Mouse (Mus musculus) T-cell, adult 2 months (primary cell): ENCODE measurements around the gene Capza2.
"Not testable (repeated sequence)": the region's sequence is repeated elsewhere in the genome, so short reads cannot be mapped to it uniquely, and the experiment has no call there.

Experiments
- DNase-seq: peaks from one replicate; pipeline ENCODE4 v3.0.0; 2022; ENCODE audit warnings: low spot score

The Capza2 gene

DNA sequence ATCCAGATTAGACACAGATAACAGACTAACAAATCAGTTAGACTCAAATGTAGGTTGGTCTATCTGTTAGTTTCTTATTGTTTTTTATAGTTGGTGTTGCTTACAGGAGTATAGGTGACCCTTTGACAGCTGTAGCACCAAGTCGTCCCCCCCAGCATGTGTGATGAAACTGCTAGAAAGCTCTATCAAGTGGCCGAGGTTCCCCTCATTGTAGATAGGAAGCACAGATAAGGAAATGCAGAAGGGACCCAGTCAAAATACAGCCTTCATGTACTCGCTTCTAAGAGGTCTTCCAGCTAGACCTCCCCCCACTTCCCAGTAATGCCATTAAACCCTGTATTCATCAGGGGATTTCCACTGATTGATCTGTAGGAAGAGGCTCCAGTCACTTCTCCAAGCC, 6.7 kb downstream of the Capza2 start:
- no peak for DNase-seq

DNA sequence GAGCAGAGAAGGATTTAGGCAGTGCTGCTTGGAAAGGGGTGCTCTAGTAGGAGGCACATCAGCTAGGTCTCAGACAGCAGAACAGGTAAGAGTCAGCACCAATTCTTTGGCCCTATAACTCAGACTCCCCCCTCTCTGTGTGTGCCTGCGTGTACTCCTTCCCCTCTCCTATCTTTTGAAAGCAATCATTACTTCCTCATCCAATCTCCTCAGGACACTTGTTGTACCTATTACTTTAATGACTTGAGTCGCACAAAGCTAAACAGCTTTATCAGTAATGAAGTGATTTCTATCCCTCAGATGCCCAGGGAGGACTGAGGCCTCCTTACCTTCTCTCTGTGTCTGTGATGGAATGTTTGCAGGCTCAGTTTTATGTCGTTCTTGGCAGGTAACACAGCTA, 10.1 kb downstream of the Capza2 start:
- no peak for DNase-seq

- DNase-seq, result no peak
Observed at GRCm38 (mm10) chr6:17652132-17652531, 16.1 kb downstream of the Capza2 start.

GRCm38 (mm10) chr6:17655080-17655479, 19.0 kb downstream of the Capza2 start:
- DNase-seq, result no peak

DNA sequence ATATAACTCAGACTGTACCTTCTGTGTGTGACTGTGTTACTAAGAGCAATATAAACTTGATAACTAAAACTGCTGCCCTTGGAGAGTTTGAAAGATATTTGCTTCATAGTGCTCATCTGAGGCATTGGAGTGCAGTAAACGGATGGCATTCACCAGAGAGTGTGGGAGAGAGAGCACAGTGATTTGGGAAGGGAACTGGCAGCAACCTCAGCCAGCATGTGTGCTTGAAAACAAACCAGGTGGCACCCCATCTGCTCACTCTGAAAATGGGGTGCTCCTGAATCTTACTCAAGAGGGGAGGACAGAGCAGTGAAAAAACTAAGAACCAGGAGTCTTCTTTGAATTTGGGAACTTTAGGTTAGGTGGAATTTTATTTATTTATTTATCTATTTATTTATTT, 21.3 kb downstream of the Capza2 start:
- no peak for DNase-seq

GRCm38 (mm10) chr6:17665348-17665747, 29.3 kb downstream of the Capza2 start:
- DNase-seq, result no peak

DNA sequence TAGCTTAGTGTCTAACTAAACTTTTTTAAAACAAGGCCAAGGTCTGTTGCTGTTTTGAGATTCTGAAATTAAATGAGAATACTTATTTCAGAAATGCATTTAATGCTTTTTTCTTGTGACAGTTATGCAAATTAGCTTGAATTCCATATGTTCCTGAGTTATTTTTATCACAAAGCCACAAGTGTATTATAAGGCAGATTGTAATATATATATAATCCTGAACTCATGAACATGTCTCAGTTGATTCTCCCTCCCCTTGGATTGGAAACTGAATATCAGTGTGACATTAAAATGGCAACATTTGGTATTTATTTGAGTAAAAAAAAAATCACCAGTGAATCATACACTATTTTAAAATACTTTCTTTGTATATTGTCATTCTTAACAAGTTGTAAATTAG, 30.0 kb downstream of the Capza2 start:
- no peak for DNase-seq

DNA sequence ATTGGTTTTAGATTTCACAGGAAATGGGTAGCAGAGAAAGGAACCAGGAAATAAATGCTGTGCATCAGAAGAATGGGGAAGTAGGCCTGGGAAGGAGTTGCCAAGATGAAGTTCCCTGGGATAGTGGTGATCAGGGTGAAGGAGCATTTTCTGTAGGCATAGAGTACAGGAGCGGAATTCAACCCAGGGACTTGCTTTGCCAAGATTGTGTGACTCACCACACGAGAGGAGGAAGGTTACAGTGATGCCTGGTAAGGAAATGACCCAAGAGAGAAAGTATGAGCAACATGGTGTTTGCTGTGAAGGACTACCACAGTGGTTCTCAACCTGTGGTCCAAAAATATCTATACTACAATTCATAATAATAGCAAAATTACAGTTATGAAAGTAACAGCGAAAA, 31.8 kb downstream of the Capza2 start:
- no peak for DNase-seq

DNA sequence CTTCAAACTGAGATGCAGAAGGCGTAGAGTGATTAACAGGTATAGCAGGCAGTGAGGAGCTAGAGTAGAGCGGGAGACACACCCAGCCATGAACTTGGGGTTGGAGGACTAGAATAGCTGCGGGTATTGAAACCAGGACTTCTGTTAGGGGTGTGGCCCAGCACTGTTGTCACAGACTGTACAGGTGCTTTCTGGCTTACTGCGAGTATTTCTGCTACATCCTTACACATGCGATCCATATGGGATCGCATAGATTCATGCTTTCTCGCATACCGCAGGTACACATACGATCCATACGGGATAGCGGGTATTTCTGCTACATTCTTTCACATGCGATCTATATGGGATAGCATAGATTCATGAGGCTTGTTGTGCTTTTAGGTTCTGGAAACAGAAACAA, 32.3 kb downstream of the Capza2 start:
- no peak for DNase-seq

DNA sequence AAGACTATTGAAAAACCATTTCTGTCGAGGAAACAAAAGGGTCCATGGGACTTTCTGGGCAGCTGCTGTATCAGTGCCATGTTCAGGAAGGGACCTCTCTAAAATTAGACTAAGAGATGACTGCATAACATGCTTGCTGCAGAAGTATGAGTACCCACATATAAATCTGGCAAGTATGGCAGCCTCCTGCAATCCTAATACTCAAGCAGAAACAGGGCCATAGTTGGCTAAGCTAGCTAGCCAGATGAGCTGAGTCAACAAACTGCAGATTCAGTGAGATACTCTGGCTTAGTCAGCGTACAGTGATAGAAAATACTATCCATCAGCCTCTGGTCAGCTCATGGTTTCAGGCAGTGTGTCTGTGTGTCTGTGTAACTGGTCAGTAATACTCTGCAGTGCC, 33.8 kb downstream of the Capza2 start:
- DNase-seq, result no peak

DNA sequence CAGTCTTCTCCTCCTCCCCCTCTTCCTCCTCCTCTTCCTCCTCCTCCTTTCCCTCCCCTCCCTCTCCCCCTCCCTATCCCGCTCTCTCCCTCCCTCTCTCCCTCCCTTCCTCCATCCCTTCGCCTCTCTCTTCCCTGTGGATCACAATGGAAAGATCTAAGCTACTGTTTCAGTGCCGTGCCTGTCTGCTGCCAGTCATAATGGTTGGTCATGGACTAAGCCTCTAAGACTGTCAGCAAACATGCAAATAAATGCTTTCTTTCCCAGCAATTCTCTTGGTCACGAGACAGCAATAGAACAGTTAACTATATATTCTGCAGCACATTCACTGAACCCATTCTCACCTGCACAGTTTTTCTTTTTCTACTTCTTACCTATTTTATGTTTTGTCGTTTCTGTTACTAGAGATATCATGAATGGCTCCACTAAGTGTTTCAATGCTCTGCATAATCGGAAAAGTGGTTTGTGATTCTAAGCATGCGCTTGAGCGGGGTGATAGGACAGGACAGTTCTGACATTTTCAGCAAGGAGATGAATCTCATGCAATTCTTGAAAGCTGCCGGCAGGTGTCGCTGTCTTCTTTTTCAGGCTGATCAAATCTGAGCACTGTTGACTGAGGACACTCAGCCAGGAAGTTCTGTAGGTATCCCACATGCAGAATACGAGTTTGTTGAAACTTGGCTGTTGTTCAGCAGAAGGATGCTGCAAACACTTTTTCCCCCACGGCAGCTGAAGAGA, 39.2 kb downstream of the Capza2 start:
- DNase-seq, result peak; percentile 59

- DNase-seq, result no peak
Observed at GRCm38 (mm10) chr6:17677008-17677407, 41.0 kb downstream of the Capza2 start.

GRCm38 (mm10) chr6:17680266-17680925, 44.4 kb downstream of the Capza2 start:
- no peak for DNase-seq

DNA sequence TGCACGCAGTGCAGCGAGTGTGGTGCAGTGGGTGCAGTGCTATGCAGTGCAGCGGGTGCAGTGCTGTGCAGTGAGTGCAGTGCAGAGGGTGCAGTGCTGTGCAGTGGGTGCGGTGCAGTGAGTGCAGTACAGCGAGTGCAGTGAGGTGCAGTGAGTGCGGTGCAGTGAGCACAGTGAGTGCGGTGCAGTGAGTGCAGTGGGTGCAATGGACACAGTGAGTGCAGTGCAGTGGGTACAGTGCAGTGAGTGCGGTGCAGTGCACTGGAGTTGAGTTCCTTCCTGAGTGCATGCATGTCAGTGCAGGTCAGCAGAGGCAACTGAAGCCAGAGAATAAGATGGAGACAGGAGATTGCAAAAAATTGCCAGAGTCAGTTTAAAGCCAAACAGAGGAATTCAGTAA, 45.8 kb downstream of the Capza2 start:
- DNase-seq, result no peak

DNA sequence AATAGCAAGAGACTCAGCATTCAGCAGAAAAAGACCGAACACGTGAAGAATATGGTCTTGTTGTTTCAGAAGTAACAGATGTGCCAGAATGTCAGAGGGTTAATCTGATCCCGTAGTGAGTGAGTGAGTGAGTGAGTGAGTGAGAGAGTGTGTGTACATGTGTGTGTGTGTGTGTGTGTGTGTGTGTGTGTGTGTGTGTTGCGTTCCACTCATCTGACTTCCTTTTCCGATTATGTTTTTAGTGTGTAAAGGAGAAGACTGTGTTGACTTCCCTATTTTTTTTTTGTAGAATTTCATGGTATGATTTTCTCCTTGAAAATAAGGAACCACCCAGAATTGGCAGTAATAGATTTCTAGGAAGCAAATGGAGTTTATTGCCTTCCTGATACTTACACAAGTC, 52.6 kb downstream of the Capza2 start:
- no peak for DNase-seq

DNA sequence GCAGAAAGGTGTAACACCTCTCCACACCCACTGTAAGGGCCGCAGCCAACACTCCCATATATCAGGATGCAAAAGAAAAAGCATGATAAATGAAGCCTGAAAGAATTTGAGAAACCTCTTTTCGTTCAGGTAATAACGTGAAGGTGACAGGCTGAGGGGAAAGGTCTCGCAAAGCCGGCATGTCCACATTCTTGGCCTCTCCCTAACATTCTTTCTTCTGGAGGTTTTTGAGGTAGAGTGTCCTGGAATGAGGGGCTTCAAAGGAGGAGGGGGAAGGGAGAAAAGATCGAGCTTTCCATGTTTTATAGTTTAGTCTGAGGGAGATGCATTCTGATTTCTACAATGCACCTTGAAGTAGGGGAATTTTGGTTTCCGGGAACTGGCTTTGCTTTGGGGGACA, 56.6 kb downstream of the Capza2 start, which contains the start of gene St7:
TSS of gene St7 (plus strand) at position 287 of the 400 bp plus-strand sequence.
- DNase-seq, result no peak

- peak; percentile 58 for DNase-seq
Observed at GRCm38 (mm10) chr6:17693726-17694549, 57.9 kb downstream of the Capza2 start.

GRCm38 (mm10) chr6:17694550-17694951, 58.5 kb downstream of the Capza2 start:
- peak; percentile 51 for DNase-seq

DNA sequence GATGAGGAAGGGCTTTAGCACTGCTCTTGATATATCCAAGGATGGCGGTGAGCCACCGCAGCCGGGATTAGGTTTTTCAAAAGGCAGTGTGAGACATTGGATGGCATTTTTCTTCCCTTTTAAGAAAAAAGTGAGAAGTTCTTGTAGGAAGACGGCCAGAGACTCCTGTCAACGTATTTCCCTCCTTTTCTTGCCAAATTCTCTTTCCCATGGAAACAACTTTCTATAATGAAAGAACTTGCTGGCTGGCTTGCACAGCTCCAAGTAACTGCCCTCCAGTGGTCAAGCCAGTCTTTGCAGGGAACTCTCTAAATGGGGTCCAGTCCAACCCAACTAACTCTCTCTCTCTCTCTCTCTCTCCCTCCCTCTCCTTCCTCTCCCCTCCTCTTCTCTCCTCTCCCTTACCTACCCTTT, 60.3 kb downstream of the Capza2 start:
- no peak for DNase-seq

DNA sequence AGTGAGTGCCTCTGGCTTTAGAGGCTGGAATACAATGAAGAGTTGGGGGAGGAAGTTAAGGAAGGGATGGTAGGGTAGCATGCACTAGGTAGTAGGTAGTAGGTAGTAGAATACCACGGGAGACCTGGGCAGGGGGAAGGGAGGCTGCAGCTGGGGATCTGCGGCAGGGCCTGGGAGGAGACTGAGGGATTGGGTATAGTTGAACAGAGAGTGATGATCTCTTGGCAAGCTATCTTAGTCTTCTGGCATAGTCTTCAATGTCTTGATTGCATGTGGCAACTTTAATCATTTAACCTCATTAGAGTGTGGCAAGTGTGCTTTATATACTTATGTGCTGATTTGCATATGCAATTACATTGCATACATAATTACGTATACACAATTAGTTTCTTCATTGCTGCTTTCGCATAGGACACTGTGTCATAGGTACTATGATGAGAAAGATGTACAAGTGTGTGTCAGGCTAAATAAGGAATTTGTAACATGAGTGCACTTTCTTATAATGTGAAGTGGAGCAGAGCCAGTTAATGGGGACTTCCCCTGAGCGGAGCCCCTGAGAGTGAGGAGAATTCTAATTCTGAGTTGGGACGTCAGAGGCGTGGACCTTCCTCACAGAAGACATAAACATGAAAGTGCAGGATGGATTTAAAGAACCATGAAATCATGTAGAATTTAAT, 65.0 kb downstream of the Capza2 start:
- DNase-seq, result no peak

DNA sequence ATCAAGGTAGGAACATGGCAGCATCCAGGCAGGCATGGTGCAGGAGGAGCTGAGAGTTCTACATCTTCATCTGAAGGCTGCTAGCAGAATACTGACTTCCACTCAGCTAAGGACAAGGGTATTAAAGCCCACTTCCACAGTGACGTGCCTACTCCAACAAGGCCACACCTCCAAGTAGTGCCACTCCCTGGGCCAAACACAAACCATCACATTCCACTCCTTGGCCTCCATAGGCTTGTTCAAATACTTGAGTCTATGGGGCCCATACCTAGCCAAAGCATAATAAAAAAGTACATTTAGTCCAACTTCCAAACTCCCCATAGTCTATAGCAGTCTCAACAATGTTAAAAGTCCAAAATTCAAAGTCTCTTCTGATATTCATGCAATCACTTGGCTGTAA, 68.0 kb downstream of the Capza2 start:
- not testable (repeated sequence) for DNase-seq

GRCm38 (mm10) chr6:17705973-17706372, 69.9 kb downstream of the Capza2 start:
- DNase-seq, result no peak
